Mouse (Mus musculus): ENCODE measurements around the gene Tgm3. TPM values are rescaled to one million over a fixed set of nuclear protein-coding genes. Genes with fewer than 3 reads are reported as not detected.

Gene Tgm3
- polyA plus RNA-seq, 1 experiment, result not detected

GRCm38 (mm10) chr2:130015196-130015595, 3.0 kb downstream of the Tgm3 start:
- H3K27me3 ChIP-seq (replicated peaks), result peaks cover 34% of the 10 kb centered on the region
- no peaks in the 10 kb centered on the region for H3K36me3 ChIP-seq (replicated peaks; ENCODE audit: low read length)
- no peak overlapping the region for H3K4me3 ChIP-seq (replicated peaks)
- H3K4me1 ChIP-seq, result peaks cover 26% of the 10 kb centered on the region
- TF ChIP-seq FLI1 (IDR thresholded peaks at IDR 0.05; ENCODE audit: low read length) (no peak), GATA1 (IDR thresholded peaks at IDR 0.05; ENCODE audit: borderline replicate concordance, low read length) (no peak)
- H3K9me3 ChIP-seq, result no peaks in the 10 kb centered on the region

- TF ChIP-seq GATA1 (IDR thresholded peaks at IDR 0.05; ENCODE audit: borderline replicate concordance, low read length), result no peak
- no peak for TF ChIP-seq FLI1 (IDR thresholded peaks at IDR 0.05; ENCODE audit: low read length)
- H3K36me3 ChIP-seq (replicated peaks; ENCODE audit: low read length), result no peaks in the 10 kb centered on the region
- no peak overlapping the region for H3K4me3 ChIP-seq (replicated peaks)
- peaks cover 26% of the 10 kb centered on the region for H3K4me1 ChIP-seq
- peaks cover 23% of the 10 kb centered on the region for H3K27me3 ChIP-seq (replicated peaks)
- H3K9me3 ChIP-seq, result no peaks in the 10 kb centered on the region
Observed at GRCm38 (mm10) chr2:130018084-130018483, 5.9 kb downstream of the Tgm3 start.

- H3K4me1 ChIP-seq, result peaks cover 7% of the 10 kb centered on the region
- TF ChIP-seq FLI1 (IDR thresholded peaks at IDR 0.05; ENCODE audit: low read length) (no peak), GATA1 (IDR thresholded peaks at IDR 0.05; ENCODE audit: borderline replicate concordance, low read length) (no peak)
- no peaks in the 10 kb centered on the region for H3K36me3 ChIP-seq (replicated peaks; ENCODE audit: low read length)
- no peaks in the 10 kb centered on the region for H3K9me3 ChIP-seq
- H3K27me3 ChIP-seq (replicated peaks), result peaks cover 18% of the 10 kb centered on the region
- H3K4me3 ChIP-seq (replicated peaks), result no peak overlapping the region
Observed at GRCm38 (mm10) chr2:130027890-130028289, 15.7 kb downstream of the Tgm3 start.

GRCm38 (mm10) chr2:130029826-130030225, 17.7 kb downstream of the Tgm3 start:
- no peaks in the 10 kb centered on the region for H3K9me3 ChIP-seq
- TF ChIP-seq GATA1 (IDR thresholded peaks at IDR 0.05; ENCODE audit: borderline replicate concordance, low read length) (no peak), FLI1 (IDR thresholded peaks at IDR 0.05; ENCODE audit: low read length) (no peak)
- H3K36me3 ChIP-seq (replicated peaks; ENCODE audit: low read length), result no peaks in the 10 kb centered on the region
- H3K4me3 ChIP-seq (replicated peaks), result no peak overlapping the region
- H3K27me3 ChIP-seq (replicated peaks), result peaks cover 15% of the 10 kb centered on the region
- H3K4me1 ChIP-seq, result peaks cover 7% of the 10 kb centered on the region

GRCm38 (mm10) chr2:130032661-130033060, 20.5 kb downstream of the Tgm3 start:
- Histone ChIP-seq H3K4me3 (replicated peaks) (no peak overlapping the region), H3K27me3 (replicated peaks) (peaks cover 12% of the 10 kb centered on the region), H3K36me3 (replicated peaks; ENCODE audit: low read length) (no peaks in the 10 kb centered on the region), H3K4me1 (peaks cover 6% of the 10 kb centered on the region), H3K9me3 (no peaks in the 10 kb centered on the region)
- TF ChIP-seq FLI1 (IDR thresholded peaks at IDR 0.05; ENCODE audit: low read length) (no peak), GATA1 (IDR thresholded peaks at IDR 0.05; ENCODE audit: borderline replicate concordance, low read length) (no peak)

GRCm38 (mm10) chr2:130036846-130037245, 24.7 kb downstream of the Tgm3 start:
- TF ChIP-seq FLI1 (IDR thresholded peaks at IDR 0.05; ENCODE audit: low read length) (no peak), GATA1 (IDR thresholded peaks at IDR 0.05; ENCODE audit: borderline replicate concordance, low read length) (no peak)
- Histone ChIP-seq H3K4me3 (replicated peaks) (no peak overlapping the region), H3K27me3 (replicated peaks) (peaks cover 15% of the 10 kb centered on the region), H3K4me1 (no peaks in the 10 kb centered on the region), H3K36me3 (replicated peaks; ENCODE audit: low read length) (no peaks in the 10 kb centered on the region), H3K9me3 (no peaks in the 10 kb centered on the region)

GRCm38 (mm10) chr2:130038971-130039370, 26.8 kb downstream of the Tgm3 start:
- no peaks in the 10 kb centered on the region for H3K36me3 ChIP-seq (replicated peaks; ENCODE audit: low read length)
- no peaks in the 10 kb centered on the region for H3K9me3 ChIP-seq
- H3K4me3 ChIP-seq (replicated peaks), result no peak overlapping the region
- H3K27me3 ChIP-seq (replicated peaks), result peaks cover 22% of the 10 kb centered on the region
- H3K4me1 ChIP-seq, result no peaks in the 10 kb centered on the region
- no peak for TF ChIP-seq FLI1 (IDR thresholded peaks at IDR 0.05; ENCODE audit: low read length)

GRCm38 (mm10) chr2:130040190-130040886, 28.2 kb downstream of the Tgm3 start:
- TF ChIP-seq GATA1 (IDR thresholded peaks at IDR 0.05; ENCODE audit: borderline replicate concordance, low read length) (no peak), FLI1 (IDR thresholded peaks at IDR 0.05; ENCODE audit: low read length) (no peak)
- no peaks in the 10 kb centered on the region for H3K36me3 ChIP-seq (replicated peaks; ENCODE audit: low read length)
- H3K4me3 ChIP-seq (replicated peaks), result no peak overlapping the region
- no peaks in the 10 kb centered on the region for H3K4me1 ChIP-seq
- H3K9me3 ChIP-seq, result no peaks in the 10 kb centered on the region
- H3K27me3 ChIP-seq (replicated peaks), result peaks cover 26% of the 10 kb centered on the region

GRCm38 (mm10) chr2:130043835-130044234, 31.7 kb downstream of the Tgm3 start:
- TF ChIP-seq GATA1 (IDR thresholded peaks at IDR 0.05; ENCODE audit: borderline replicate concordance, low read length) (no peak), FLI1 (IDR thresholded peaks at IDR 0.05; ENCODE audit: low read length) (no peak)
- Histone ChIP-seq H3K9me3 (no peaks in the 10 kb centered on the region), H3K4me1 (no peaks in the 10 kb centered on the region), H3K36me3 (replicated peaks; ENCODE audit: low read length) (no peaks in the 10 kb centered on the region), H3K4me3 (replicated peaks) (no peak overlapping the region), H3K27me3 (replicated peaks) (peaks cover 31% of the 10 kb centered on the region)

GRCm38 (mm10) chr2:130047923-130048440, 35.8 kb downstream of the Tgm3 start:
- Histone ChIP-seq H3K4me3 (replicated peaks) (no peak overlapping the region), H3K36me3 (replicated peaks; ENCODE audit: low read length) (no peaks in the 10 kb centered on the region), H3K27me3 (replicated peaks) (peaks cover 21% of the 10 kb centered on the region), H3K4me1 (no peaks in the 10 kb centered on the region), H3K9me3 (no peaks in the 10 kb centered on the region)
- TF ChIP-seq GATA1 (IDR thresholded peaks at IDR 0.05; ENCODE audit: borderline replicate concordance, low read length) (no peak), FLI1 (IDR thresholded peaks at IDR 0.05; ENCODE audit: low read length) (no peak)

Measured in megakaryocyte, embryonic 14.5 days (primary cell).